Mouse (Mus musculus) liver, adult 2 months (tissue): Measurements from ENCODE around the gene Slc6a4.

ENCODE experiments used
- CTCF ChIP-seq: fragments of 200-500 bp; IDR thresholded peaks from 2 replicates; pipeline ENCODE4 v1.5.1; 2011; ENCODE audit warnings: low read depth, low read length, control low read depth
- POLR2A ChIP-seq: fragments of 200-500 bp; IDR thresholded peaks from 2 replicates; pipeline ENCODE4 v1.6.1; 2011; ENCODE audit warnings: low read length, control low read depth; ENCODE audit not compliant: insufficient read depth; ENCODE audit errors: extremely low read depth

DNA sequence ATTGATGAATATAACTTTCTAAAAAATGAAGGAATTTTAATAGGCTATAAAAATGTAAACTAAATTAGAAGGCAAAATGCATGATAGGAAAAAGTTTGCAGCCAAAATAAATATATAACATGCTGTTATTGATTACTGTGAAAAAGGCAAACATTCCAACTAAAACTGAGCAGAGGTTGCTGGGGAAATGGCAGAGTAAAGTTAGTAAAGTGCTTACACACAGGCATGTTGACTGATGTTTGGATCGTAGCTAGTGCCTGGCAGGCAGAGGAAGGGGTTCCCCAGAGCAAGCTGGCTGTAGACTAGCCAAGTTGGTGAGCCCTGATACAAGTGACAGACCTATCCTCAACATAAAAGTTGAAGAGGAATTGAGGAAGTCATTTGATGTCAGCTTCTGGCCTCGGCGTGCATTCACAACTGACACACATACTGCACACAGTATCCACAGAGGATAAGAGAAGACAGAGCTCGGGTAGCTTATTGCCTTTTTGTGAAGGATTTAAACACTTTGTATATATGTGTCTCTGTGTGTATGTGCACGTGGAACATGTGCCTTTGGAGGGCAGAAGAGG is 16.7 kb upstream of the Slc6a4 start:
- TF ChIP-seq CTCF (no peak), POLR2A (no peak)
